Mouse (Mus musculus) liver, embryonic 14.5 days (tissue): ENCODE measurements at regions not wholly inside any gene's neighbourhood (a gene's known extent, or its start where the extent isn't known, plus 50 kb on each side); places are given as distances from the start of the nearest gene placed in this dataset.

Experiments used
- ATAC-seq: fragments of 200-750 bp; cut with Nextera tagmentation; 2 replicates; pipeline ENCODE4 v1.8.0; 2017; ENCODE audit warnings: moderate number of reproducible peaks, mild to moderate bottlenecking, moderate library complexity; ENCODE audit not compliant: insufficient read depth
- DNase-seq, 3 experiments: peaks; one replicate each; pipeline ENCODE4 v3.0.0-alpha.2; 2012 to 2013; ENCODE audit warnings: low read depth in 3 of 3, low spot score in 3 of 3
- H3K27ac ChIP-seq: fragments of 300-500 bp; sonication (generic); 2 replicates; pipeline ENCODE4 v1.5.1; 2014; ENCODE audit warnings: moderate library complexity, mild to moderate bottlenecking, control low read depth, inconsistent platforms
- H3K27me3 ChIP-seq: fragments of 300-500 bp; sonication (generic); 2 replicates; pipeline ENCODE4 v1.6.1; 2014; ENCODE audit warnings: mild to moderate bottlenecking, low read length, moderate library complexity; ENCODE audit not compliant: control insufficient read depth, insufficient read depth
- H3K36me3 ChIP-seq: fragments of 300-500 bp; sonication (generic); replicated peaks from 2 replicates; pipeline ENCODE4 v1.6.1; 2014; ENCODE audit warnings: low read depth; ENCODE audit not compliant: control insufficient read depth, insufficient read depth
- H3K4me1 ChIP-seq, 2 experiments: fragments of 200-500 bp in 1 of 2; fragments of 300-500 bp in 1 of 2; sonication (generic) in 1 of 2; replicated peaks; 2 replicates each; pipeline ENCODE4 v1.6.1; 2012 to 2014; ENCODE audit warnings: antibody characterized with exemption in 1 of 2, inconsistent platforms in 1 of 2, low read length in 1 of 2; ENCODE audit not compliant: control insufficient read depth in 2 of 2, insufficient read depth in 2 of 2
- H3K4me2 ChIP-seq: fragments of 300-500 bp; sonication (generic); 2 replicates; pipeline ENCODE4 v1.6.1; 2014; ENCODE audit warnings: low read depth, mild to moderate bottlenecking, control low read depth, moderate library complexity
- H3K4me3 ChIP-seq, 2 experiments: fragments of 200-500 bp in 1 of 2; fragments of 300-500 bp in 1 of 2; sonication (generic) in 1 of 2; 2 replicates each; pipeline ENCODE4 v1.5.1; 2012 to 2014; ENCODE audit warnings: low read depth in 2 of 2, low read length in 2 of 2, mild to moderate bottlenecking in 2 of 2, control low read depth in 1 of 2, inconsistent platforms in 1 of 2, moderate library complexity in 1 of 2; ENCODE audit not compliant: insufficient read depth in 1 of 2
- H3K9ac ChIP-seq: fragments of 300-500 bp; sonication (generic); replicated peaks from 2 replicates; pipeline ENCODE4 v1.6.1; 2014; ENCODE audit warnings: mild to moderate bottlenecking, control low read depth, moderate library complexity
- H3K9me3 ChIP-seq: fragments of 300-500 bp; sonication (generic); 2 replicates; pipeline ENCODE4 v1.6.1; 2016; ENCODE audit warnings: low read length, mixed read lengths; ENCODE audit not compliant: control insufficient read depth
- CTCF ChIP-seq: IDR thresholded peaks from 2 replicates; pipeline ENCODE4 v1.5.1; 2016; ENCODE audit warnings: antibody characterized with exemption, low read depth, control low read depth
- EP300 ChIP-seq: IDR thresholded peaks from 2 replicates; pipeline ENCODE4 v1.6.1; 2016; ENCODE audit warnings: antibody characterized with exemption, low read depth
- WGBS: fragments of 180-500 bp; shearing (Covaris S2); extraction: QIAGEN DNeasy Blood & Tissue Kit; methylation state at CpG from one replicate; pipeline ENCODE4 v1.1.7; 2014; ENCODE audit not compliant: insufficient replicate concordance; 5-methylcytosine and 5-hydroxymethylcytosine counted together

- no peaks in the 10 kb centered on the region for H3K9me3 ChIP-seq
- H3K27ac ChIP-seq, result no peak overlapping the region
- H3K36me3 ChIP-seq, result no peaks in the 10 kb centered on the region
- no peaks in the 10 kb centered on the region for H3K27me3 ChIP-seq
- no peak overlapping the region for H3K4me3 ChIP-seq
- ATAC-seq (no peak), DNase-seq (no peak)
- H3K4me1 ChIP-seq, result no peaks in the 10 kb centered on the region
- no peak overlapping the region for H3K9ac ChIP-seq
- TF ChIP-seq CTCF (no peak), EP300 (no peak)
- no peak overlapping the region for H3K4me2 ChIP-seq
- 62% methylated on average over 4 of the region's 4 CpGs for WGBS
Measured at GRCm38 (mm10) chr9:33930286-33930685, 555.4 kb upstream of the Kirrel3 start.

DNA sequence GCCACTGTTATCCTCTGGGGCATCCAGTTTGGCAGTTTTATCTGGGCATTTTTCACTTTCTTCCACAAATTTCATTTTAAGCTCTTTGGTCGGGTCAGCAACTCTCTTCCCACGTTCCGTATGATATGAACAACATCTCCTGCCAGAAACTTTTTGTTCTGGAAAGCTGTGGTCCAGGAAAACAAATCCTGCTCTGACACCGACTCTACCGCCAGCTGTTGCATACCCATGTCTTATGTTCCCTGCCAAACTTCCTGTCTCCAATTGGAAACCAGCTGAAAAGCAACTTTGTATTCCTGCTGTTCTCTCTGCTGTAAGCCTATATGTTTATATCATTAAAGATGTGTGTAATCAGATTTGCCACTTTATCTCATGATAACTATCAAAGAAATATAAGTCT lies 551.6 kb upstream of the Kirrel3 start:
- no peaks in the 10 kb centered on the region for H3K9me3 ChIP-seq
- ATAC-seq, result no peak
- no peak overlapping the region for H3K9ac ChIP-seq
- TF ChIP-seq CTCF (no peak), EP300 (no peak)
- no peaks in the 10 kb centered on the region for H3K4me1 ChIP-seq
- no peak overlapping the region for H3K4me2 ChIP-seq
- 57% methylated on average over 5 of the region's 5 CpGs for WGBS
- no peak overlapping the region for H3K27ac ChIP-seq
- no peaks in the 10 kb centered on the region for H3K36me3 ChIP-seq
- H3K4me3 ChIP-seq, result no peak overlapping the region
- no peaks in the 10 kb centered on the region for H3K27me3 ChIP-seq
- DNase-seq, result no peak

GRCm38 (mm10) chr9:33954319-33954718 lies 531.4 kb upstream of the Kirrel3 start:
- Histone ChIP-seq H3K36me3 (no peaks in the 10 kb centered on the region), H3K4me2 (no peak overlapping the region), H3K9me3 (no peaks in the 10 kb centered on the region), H3K9ac (no peak overlapping the region), H3K27ac (no peak overlapping the region), H3K4me3 (no peak overlapping the region), H3K4me1 (no peaks in the 10 kb centered on the region), H3K27me3 (no peaks in the 10 kb centered on the region)
- no peak for DNase-seq
- ATAC-seq, result no peak
- TF ChIP-seq CTCF (no peak), EP300 (no peak)
